ENCODE assay signal across 19 mouse cellular contexts in the genomic region with DNA sequence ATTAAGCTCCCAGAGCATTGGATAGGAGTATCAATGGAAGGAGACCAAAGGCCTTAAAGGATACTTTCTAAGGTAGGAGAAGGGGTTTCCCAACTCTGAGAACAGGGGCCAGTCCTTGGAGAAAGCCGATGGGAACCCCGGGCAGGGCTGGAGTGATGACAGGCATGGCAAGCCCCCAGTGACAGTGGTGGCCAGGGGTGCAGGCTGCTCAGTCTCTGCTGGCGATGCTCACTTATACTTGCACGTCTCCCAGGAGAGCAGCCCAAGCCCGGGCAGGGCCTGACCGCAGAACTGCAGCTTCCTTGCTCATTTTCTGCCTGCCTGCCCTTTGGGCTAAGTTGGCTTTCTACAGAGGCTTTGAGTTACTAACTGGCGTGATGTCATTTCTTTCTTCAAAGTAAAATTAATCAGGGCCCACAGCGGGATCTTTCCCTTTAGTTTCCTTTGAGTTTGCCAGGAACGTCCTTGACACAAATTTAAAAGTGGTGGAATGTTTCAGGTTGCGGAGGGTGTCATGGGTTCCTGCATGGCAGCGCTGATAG.
DNase-seq lines count a peak whose midpoint lies in the region.
"Had no signal": no experiment of that assay in that cellular context is flagged by ENCODE, and none has a peak within 500 bp of the region (broad histone marks: within the 10 kb centered on the region; RNA-seq: fewer than 3 reads in every experiment).

No protein-coding gene starts in this region.

- intact Hi-C loops in left cerebral cortex, postnatal 4 days (cut with DNase I): no loop called here

- peak; percentile 24 for DNase-seq in left cerebral cortex, postnatal 4 days
- no peak for DNase-seq in left cerebral cortex, adult 18-20 months (ENCODE audit: low spot score in 2 of 2)
- DNase-seq in Muller cell, postnatal 12 days (ENCODE audit: inconsistent ontology term): peak; percentile 79
- peak; percentile 65 for DNase-seq in adrenal gland, adult 2 months
- peak; percentile 43 to 67 for DNase-seq in adrenal gland, postnatal 36 days
- DNase-seq in frontal cortex, postnatal 25 days (ENCODE audit: low spot score in 2 of 2): no peak
- DNase-seq in urinary bladder, postnatal 10 days (ENCODE audit: low spot score): no peak
- DNase-seq: B cell, adult 2 months; cerebellum, adult 18-20 months; cerebellum, postnatal 10 days; gastrocnemius, postnatal 14 days; heart, postnatal 36 days; kidney, adult 18-20 months; kidney, postnatal 25 days; liver; lung, embryonic 14.5 days; lung, postnatal 14 days; right cerebral cortex, postnatal 25 days; thymus, postnatal 14 days had no signal

Comparison
In these comparisons a context has a peak if more than half of its experiments do, and no peak if none do; other contexts are left out.
1. DNase-seq: peak in left cerebral cortex, postnatal 4 days (single experiment), Muller cell, postnatal 12 days (single experiment), adrenal gland, adult 2 months (single experiment) and adrenal gland, postnatal 36 days (2 of 2); none in left cerebral cortex, adult 18-20 months (0 of 2), frontal cortex, postnatal 25 days (0 of 2) and urinary bladder, postnatal 10 days (single experiment).